Mouse (Mus musculus): ENCODE data around the gene Hagh. TPM values are rescaled to one million over a fixed set of nuclear protein-coding genes. Genes with fewer than 3 reads are reported as not detected.

Gene Hagh
- polyA plus RNA-seq, 1 experiment: 92.4 TPM

DNA sequence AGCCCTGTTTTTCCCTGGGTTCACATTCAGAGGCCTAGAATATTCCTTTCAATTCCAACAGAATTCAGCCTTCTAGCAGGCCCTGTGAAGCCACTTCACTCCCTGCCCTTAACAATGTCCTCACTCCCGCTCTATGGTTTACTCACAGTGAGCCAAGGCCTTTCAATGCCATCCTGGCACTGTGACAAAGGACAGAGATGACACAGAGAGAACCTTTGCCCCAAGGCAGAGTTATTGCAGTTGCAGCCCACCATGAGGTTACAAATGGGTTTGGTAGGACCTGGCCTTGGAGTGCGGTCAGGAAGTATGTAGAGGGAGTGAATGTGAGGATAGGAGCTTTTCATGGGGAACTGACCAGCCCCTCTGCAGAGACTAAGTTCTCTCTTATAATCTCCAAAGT lies 67.6 kb downstream of the Hagh start:
- H3K27ac ChIP-seq (ENCODE audit: control insufficient read depth, insufficient read depth, low read depth, low read length, poor library complexity): no peak overlapping the region
- WGBS: 94% methylated on average over 2 of the region's 2 CpGs
- TF ChIP-seq CTCF (IDR thresholded peaks at IDR 0.05; ENCODE audit: control insufficient read depth, insufficient read depth, low read length): no peak
- TF ChIP-seq POLR2A (IDR thresholded peaks at IDR 0.05; ENCODE audit: borderline replicate concordance, control insufficient read depth, low read depth, low read length): no peak
- H3K4me1 ChIP-seq (ENCODE audit: control insufficient read depth, insufficient read depth, low read length): peaks cover 2% of the 10 kb centered on the region; the same call in 1 of the 2 replicates
- no peak overlapping the region for H3K4me3 ChIP-seq (replicated peaks; ENCODE audit: control insufficient read depth, low read depth, low read length)

DNA sequence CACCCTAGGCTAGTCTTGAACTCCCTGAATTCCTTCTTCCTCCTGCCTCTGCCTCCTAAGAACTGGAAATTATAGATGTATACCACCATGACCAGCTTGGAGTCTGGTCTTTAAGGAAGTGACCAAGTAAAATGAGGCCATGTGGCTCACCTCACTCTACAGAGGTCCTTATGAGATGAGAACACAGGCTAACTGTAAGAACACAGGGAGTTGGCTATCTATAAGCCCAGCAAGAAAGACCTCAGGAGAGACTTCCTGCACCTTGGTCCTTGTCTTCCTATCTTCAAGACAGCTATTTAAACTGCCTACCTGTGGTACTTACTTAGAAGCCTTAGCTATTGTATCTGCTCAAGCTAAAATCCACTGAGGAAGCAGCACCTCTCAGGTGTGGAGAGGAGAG lies 74.0 kb downstream of the Hagh start:
- no peak for TF ChIP-seq CTCF (IDR thresholded peaks at IDR 0.05; ENCODE audit: control insufficient read depth, insufficient read depth, low read length)
- no peak for TF ChIP-seq POLR2A (IDR thresholded peaks at IDR 0.05; ENCODE audit: borderline replicate concordance, control insufficient read depth, low read depth, low read length)
- Histone ChIP-seq H3K27ac (ENCODE audit: control insufficient read depth, insufficient read depth, low read depth, low read length, poor library complexity) (no peak overlapping the region), H3K4me1 (ENCODE audit: control insufficient read depth, insufficient read depth, low read length) (no peaks in the 10 kb centered on the region), H3K4me3 (replicated peaks; ENCODE audit: control insufficient read depth, low read depth, low read length) (no peak overlapping the region)

Other genes with a start within 250 kb of the Hagh start
- gene Tsc2, start 207.5 kb upstream of the Hagh start, polyA plus RNA-seq (2011; ENCODE audit: insufficient read depth, insufficient read length, low replicate concordance, missing spikeins): 38.1 and 92.1 TPM in 2 replicates
- 4.6 and 6.5 TPM in 2 replicates for gene Nthl1, start 207.5 kb upstream of the Hagh start, polyA plus RNA-seq (2011; ENCODE audit: insufficient read depth, insufficient read length, low replicate concordance, missing spikeins)
- gene Slc9a3r2, start 189.8 kb upstream of the Hagh start, polyA plus RNA-seq (2011; ENCODE audit: insufficient read depth, insufficient read length, low replicate concordance, missing spikeins): 5.2 and 5.9 TPM in 2 replicates
- not detected in 2 replicates for gene Npw, start 181.7 kb upstream of the Hagh start, polyA plus RNA-seq (2011; ENCODE audit: insufficient read depth, insufficient read length, low replicate concordance, missing spikeins)
- gene Zfp598, start 170.5 kb upstream of the Hagh start, polyA plus RNA-seq (2011; ENCODE audit: insufficient read depth, insufficient read length, low replicate concordance, missing spikeins): 19.6 and 29.3 TPM in 2 replicates
- gene Syngr3, start 150.2 kb upstream of the Hagh start, polyA plus RNA-seq (2011; ENCODE audit: insufficient read depth, insufficient read length, low replicate concordance, missing spikeins): not detected in 2 replicates
- 19.3 and 42.9 TPM in 2 replicates for gene Gfer, start 144.0 kb upstream of the Hagh start, polyA plus RNA-seq (2011; ENCODE audit: insufficient read depth, insufficient read length, low replicate concordance, missing spikeins)
- 2.1 and 2.5 TPM in 2 replicates for gene Noxo1, start 143.9 kb upstream of the Hagh start, polyA plus RNA-seq (2011; ENCODE audit: insufficient read depth, insufficient read length, low replicate concordance, missing spikeins)
- gene Tbl3, start 132.5 kb upstream of the Hagh start, polyA plus RNA-seq (2011; ENCODE audit: insufficient read depth, insufficient read length, low replicate concordance, missing spikeins): 19.4 and 28.1 TPM in 2 replicates
- not detected in 2 replicates for gene Rnf151, start 122.1 kb upstream of the Hagh start, polyA plus RNA-seq (2011; ENCODE audit: insufficient read depth, insufficient read length, low replicate concordance, missing spikeins)
- gene Rps2, start 122.0 kb upstream of the Hagh start, polyA plus RNA-seq (2011; ENCODE audit: insufficient read depth, insufficient read length, low replicate concordance, missing spikeins): 828 and 1,146 TPM in 2 replicates
- 150 and 172 TPM in 2 replicates for gene Ndufb10, start 115.7 kb upstream of the Hagh start, polyA plus RNA-seq (2011; ENCODE audit: insufficient read depth, insufficient read length, low replicate concordance, missing spikeins)
- 2.5 TPM in 1 of 2 replicates, not detected in the other for gene Rpl3l, start 112.3 kb upstream of the Hagh start, polyA plus RNA-seq (2011; ENCODE audit: insufficient read depth, insufficient read length, low replicate concordance, missing spikeins)
- 106 and 309 TPM in 2 replicates for gene Msrb1, start 103.5 kb upstream of the Hagh start, polyA plus RNA-seq (2011; ENCODE audit: insufficient read depth, insufficient read length, low replicate concordance, missing spikeins)
- gene Hs3st6, start 87.2 kb upstream of the Hagh start, polyA plus RNA-seq (2011; ENCODE audit: insufficient read depth, insufficient read length, low replicate concordance, missing spikeins): 2.2 TPM in 1 of 2 replicates, not detected in the other
- 0.77 TPM in 1 of 2 replicates, not detected in the other for gene Meiob, start 35.9 kb upstream of the Hagh start, polyA plus RNA-seq (2011; ENCODE audit: insufficient read depth, insufficient read length, low replicate concordance, missing spikeins)
- 51.5 and 67.1 TPM in 2 replicates for gene Fahd1, start 10.2 kb downstream of the Hagh start, polyA plus RNA-seq (2011; ENCODE audit: insufficient read depth, insufficient read length, low replicate concordance, missing spikeins)
- not detected in 2 replicates for gene Igfals, start 25.9 kb downstream of the Hagh start, polyA plus RNA-seq (2011; ENCODE audit: insufficient read depth, insufficient read length, low replicate concordance, missing spikeins)
- gene Nubp2, start 46.2 kb downstream of the Hagh start, polyA plus RNA-seq (2011; ENCODE audit: insufficient read depth, insufficient read length, low replicate concordance, missing spikeins): 34.2 and 45.6 TPM in 2 replicates
- gene Spsb3, start 46.5 kb downstream of the Hagh start, polyA plus RNA-seq (2011; ENCODE audit: insufficient read depth, insufficient read length, low replicate concordance, missing spikeins): 37.8 and 47.2 TPM in 2 replicates
- gene Eme2, start 54.9 kb downstream of the Hagh start, polyA plus RNA-seq (2011; ENCODE audit: insufficient read depth, insufficient read length, low replicate concordance, missing spikeins): 8.2 and 35.6 TPM in 2 replicates
- 23.4 and 43.9 TPM in 2 replicates for gene Mrps34, start 55.0 kb downstream of the Hagh start, polyA plus RNA-seq (2011; ENCODE audit: insufficient read depth, insufficient read length, low replicate concordance, missing spikeins)
- 51.7 and 64.3 TPM in 2 replicates for gene Nme3, start 56.4 kb downstream of the Hagh start, polyA plus RNA-seq (2011; ENCODE audit: insufficient read depth, insufficient read length, low replicate concordance, missing spikeins)
- 51.0 and 96.3 TPM in 2 replicates for gene Mapk8ip3, start 96.8 kb downstream of the Hagh start, polyA plus RNA-seq (2011; ENCODE audit: insufficient read depth, insufficient read length, low replicate concordance, missing spikeins)
- 12.2 and 31.5 TPM in 2 replicates for gene Jpt2, start 120.5 kb downstream of the Hagh start, polyA plus RNA-seq (2011; ENCODE audit: insufficient read depth, insufficient read length, low replicate concordance, missing spikeins)
- gene Cramp1l, start 175.6 kb downstream of the Hagh start, polyA plus RNA-seq (2011; ENCODE audit: insufficient read depth, insufficient read length, low replicate concordance, missing spikeins): 9.1 and 15.8 TPM in 2 replicates
- gene Ift140, start 175.9 kb downstream of the Hagh start, polyA plus RNA-seq (2011; ENCODE audit: insufficient read depth, insufficient read length, low replicate concordance, missing spikeins): 65.1 and 72.5 TPM in 2 replicates
- gene Tmem204, start 243.4 kb downstream of the Hagh start, polyA plus RNA-seq (2011; ENCODE audit: insufficient read depth, insufficient read length, low replicate concordance, missing spikeins): 2.5 and 4.6 TPM in 2 replicates

Data from bone marrow, adult 2 months (tissue).